Mouse (Mus musculus): Measurements from ENCODE around the gene Cat. TPM values are rescaled to one million over a fixed set of nuclear protein-coding genes. Genes with fewer than 3 reads are reported as not detected.

Gene Cat
- total and polyA plus RNA-seq, 2 experiments from 2014 or later: 64.2 to 91.3 TPM

GRCm38 (mm10) chr2:103457048-103457447 is 27.9 kb downstream of the Cat start:
- Histone ChIP-seq H3K27ac (ENCODE audit: low read depth, low read length) (no peak overlapping the region), H3K9me3 (ENCODE audit: low read length) (no peaks in the 10 kb centered on the region), H3K4me3 (ENCODE audit: low read depth, low read length) (no peak overlapping the region), H3K36me3 (ENCODE audit: insufficient read depth) (peaks cover 71% of the 10 kb centered on the region), H3K27me3 (ENCODE audit: insufficient read depth, low read length) (no peaks in the 10 kb centered on the region), H3K4me1 (ENCODE audit: insufficient read depth) (no peaks in the 10 kb centered on the region), H3K4me2 (ENCODE audit: low read depth) (no peak overlapping the region), H3K9ac (no peak overlapping the region)
- ATAC-seq (peak; percentile 48), DNase-seq (peak; percentile 6)
- TF ChIP-seq CTCF (IDR thresholded peaks at IDR 0.05; ENCODE audit: low read depth): no peak
- WGBS: 87% methylated on average over 5 of the region's 5 CpGs

GRCm38 (mm10) chr2:103456646-103457045 is 28.3 kb downstream of the Cat start:
- Histone ChIP-seq H3K36me3 (ENCODE audit: insufficient read depth) (peaks cover 67% of the 10 kb centered on the region), H3K27me3 (ENCODE audit: insufficient read depth, low read length) (no peaks in the 10 kb centered on the region), H3K4me2 (ENCODE audit: low read depth) (no peak overlapping the region), H3K4me3 (ENCODE audit: low read depth, low read length) (no peak overlapping the region), H3K9ac (no peak overlapping the region), H3K27ac (ENCODE audit: low read depth, low read length) (no peak overlapping the region), H3K4me1 (ENCODE audit: insufficient read depth) (no peaks in the 10 kb centered on the region), H3K9me3 (ENCODE audit: low read length) (no peaks in the 10 kb centered on the region)
- ATAC-seq (peak; percentile 76), DNase-seq (peak; percentile 91)
- WGBS: 19% methylated on average over 10 of the region's 10 CpGs
- peak; percentile 98 for TF ChIP-seq CTCF (IDR thresholded peaks at IDR 0.05; ENCODE audit: low read depth)

GRCm38 (mm10) chr2:103455748-103456147 is 29.2 kb downstream of the Cat start:
- Histone ChIP-seq H3K36me3 (ENCODE audit: insufficient read depth) (peaks cover 63% of the 10 kb centered on the region), H3K4me3 (ENCODE audit: low read depth, low read length) (no peak overlapping the region), H3K9me3 (ENCODE audit: low read length) (no peaks in the 10 kb centered on the region), H3K4me1 (ENCODE audit: insufficient read depth) (no peaks in the 10 kb centered on the region), H3K4me2 (ENCODE audit: low read depth) (no peak overlapping the region), H3K27me3 (ENCODE audit: insufficient read depth, low read length) (no peaks in the 10 kb centered on the region), H3K9ac (no peak overlapping the region; the same call in 1 of the 2 replicates), H3K27ac (ENCODE audit: low read depth, low read length) (no peak overlapping the region)
- 97% methylated on average over 7 of the region's 7 CpGs for WGBS
- no peak for ATAC-seq
- DNase-seq: no peak
- TF ChIP-seq CTCF (IDR thresholded peaks at IDR 0.05; ENCODE audit: low read depth): no peak

GRCm38 (mm10) chr2:103452550-103452949 is 32.4 kb downstream of the Cat start:
- no peak for TF ChIP-seq CTCF (IDR thresholded peaks at IDR 0.05; ENCODE audit: low read depth)
- Histone ChIP-seq H3K27ac (ENCODE audit: low read depth, low read length) (no peak overlapping the region), H3K9ac (no peak overlapping the region), H3K27me3 (ENCODE audit: insufficient read depth, low read length) (no peaks in the 10 kb centered on the region), H3K9me3 (ENCODE audit: low read length) (no peaks in the 10 kb centered on the region), H3K4me3 (ENCODE audit: low read depth, low read length) (no peak overlapping the region), H3K36me3 (ENCODE audit: insufficient read depth) (peaks cover 40% of the 10 kb centered on the region), H3K4me2 (ENCODE audit: low read depth) (no peak overlapping the region), H3K4me1 (ENCODE audit: insufficient read depth) (no peaks in the 10 kb centered on the region)
- ATAC-seq: no peak
- DNase-seq: no peak
- WGBS: 87% methylated on average over 5 of the region's 5 CpGs

- no peak overlapping the region for H3K9ac ChIP-seq
- TF ChIP-seq CTCF (IDR thresholded peaks at IDR 0.05; ENCODE audit: low read depth): no peak
- H3K27me3 ChIP-seq (ENCODE audit: insufficient read depth, low read length): no peaks in the 10 kb centered on the region
- H3K9me3 ChIP-seq (ENCODE audit: low read length): no peaks in the 10 kb centered on the region
- ATAC-seq (no peak), DNase-seq (no peak)
- no peak overlapping the region for H3K4me3 ChIP-seq (ENCODE audit: low read depth, low read length)
- peaks cover 24% of the 10 kb centered on the region for H3K36me3 ChIP-seq (ENCODE audit: insufficient read depth)
- no peak overlapping the region for H3K27ac ChIP-seq (ENCODE audit: low read depth, low read length)
- WGBS: 93% methylated on average over 8 of the region's 8 CpGs
- H3K4me1 ChIP-seq (ENCODE audit: insufficient read depth): no peaks in the 10 kb centered on the region
- no peak overlapping the region for H3K4me2 ChIP-seq (ENCODE audit: low read depth)
Measured at GRCm38 (mm10) chr2:103450267-103450666, 34.7 kb downstream of the Cat start.

- no peak for TF ChIP-seq CTCF (IDR thresholded peaks at IDR 0.05; ENCODE audit: low read depth)
Measured at GRCm38 (mm10) chr2:103449813-103450212, 35.1 kb downstream of the Cat start.

GRCm38 (mm10) chr2:103448947-103449560 is 35.9 kb downstream of the Cat start:
- H3K4me1 ChIP-seq (ENCODE audit: insufficient read depth): no peaks in the 10 kb centered on the region
- no peaks in the 10 kb centered on the region for H3K27me3 ChIP-seq (ENCODE audit: insufficient read depth, low read length)
- H3K4me2 ChIP-seq (ENCODE audit: low read depth): no peak overlapping the region
- H3K4me3 ChIP-seq (ENCODE audit: low read depth, low read length): no peak overlapping the region
- no peaks in the 10 kb centered on the region for H3K9me3 ChIP-seq (ENCODE audit: low read length)
- DNase-seq (no peak), ATAC-seq (no peak)
- H3K9ac ChIP-seq: no peak overlapping the region
- WGBS: 57% methylated on average over 14 of the region's 14 CpGs
- no peak for TF ChIP-seq CTCF (IDR thresholded peaks at IDR 0.05; ENCODE audit: low read depth)
- no peak overlapping the region for H3K27ac ChIP-seq (ENCODE audit: low read depth, low read length)
- H3K36me3 ChIP-seq (ENCODE audit: insufficient read depth): peaks cover 14% of the 10 kb centered on the region

More at GRCm38 (mm10) chr2:103449813-103450212, 35.1 kb downstream of the Cat start:
- Histone ChIP-seq H3K9me3 (ENCODE audit: low read length) (no peaks in the 10 kb centered on the region), H3K27ac (ENCODE audit: low read depth, low read length) (no peak overlapping the region), H3K9ac (no peak overlapping the region), H3K4me2 (ENCODE audit: low read depth) (no peak overlapping the region), H3K4me3 (ENCODE audit: low read depth, low read length) (no peak overlapping the region), H3K27me3 (ENCODE audit: insufficient read depth, low read length) (no peaks in the 10 kb centered on the region), H3K36me3 (ENCODE audit: insufficient read depth) (peaks cover 20% of the 10 kb centered on the region), H3K4me1 (ENCODE audit: insufficient read depth) (no peaks in the 10 kb centered on the region)
- ATAC-seq: no peak
- DNase-seq: no peak
- 94% methylated on average over 7 of the region's 7 CpGs for WGBS
